Mouse (Mus musculus): ENCODE measurements around the gene Ecd. TPM values are rescaled to one million over a fixed set of nuclear protein-coding genes. Genes with fewer than 3 reads are reported as not detected.

Ecd gene
- polyA plus RNA-seq, 1 experiment from 2014 or later: 74.0 TPM

- Histone ChIP-seq H3K27me3 (ENCODE audit: control insufficient read depth, insufficient read depth, low read length) (no peaks in the 10 kb centered on the region), H3K27ac (replicated peaks; ENCODE audit: low read depth, low read length) (no peak overlapping the region), H3K4me2 (ENCODE audit: low read depth, severe bottlenecking) (no peak overlapping the region), H3K4me3 (ENCODE audit: low read depth, low read length) (no peak overlapping the region), H3K9me3 (ENCODE audit: control insufficient read depth, low read length) (no peaks in the 10 kb centered on the region), H3K36me3 (ENCODE audit: control insufficient read depth, insufficient read depth, low read length) (peaks cover 7% of the 10 kb centered on the region), H3K9ac (ENCODE audit: low read length) (no peak overlapping the region), H3K4me1 (ENCODE audit: control insufficient read depth, insufficient read depth, low read length) (0 out of 2 replicates have a peak, but pooled peaks cover 2% of the 10 kb centered on the region)
- ATAC-seq (ENCODE audit: insufficient number of reproducible peaks, low FRiP score, low TSS enrichment, low read depth) (no peak), DNase-seq (ENCODE audit: low spot score) (no peak)
- WGBS: 87% methylated on average over 9 of the region's 9 CpGs
Observed at GRCm38 (mm10) chr14:20345885-20346284, 2.0 kb downstream of the Ecd start.

DNA sequence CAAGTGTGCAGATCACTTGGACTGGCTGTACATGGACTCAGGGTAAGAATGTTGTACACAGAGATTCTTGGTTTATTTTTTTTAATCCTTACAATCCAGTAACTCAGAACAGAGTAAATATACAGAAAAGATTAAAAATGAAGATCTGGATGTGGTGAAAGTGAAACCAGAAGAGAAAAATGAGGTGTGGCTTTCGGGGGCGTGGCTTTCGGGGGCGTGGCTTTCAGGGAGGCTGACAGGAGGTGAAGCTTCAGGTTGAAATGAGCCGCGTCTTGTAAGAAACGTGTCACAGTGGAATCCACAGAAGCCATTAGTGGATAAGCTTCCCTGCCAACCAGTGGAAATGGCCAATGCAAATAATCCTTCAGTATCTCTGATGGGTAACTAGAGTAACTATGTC, 7.1 kb downstream of the Ecd start:
- Histone ChIP-seq H3K27ac (replicated peaks; ENCODE audit: low read depth, low read length) (no peak overlapping the region), H3K36me3 (ENCODE audit: control insufficient read depth, insufficient read depth, low read length) (peaks cover 16% of the 10 kb centered on the region), H3K4me2 (ENCODE audit: low read depth, severe bottlenecking) (no peak overlapping the region), H3K4me1 (ENCODE audit: control insufficient read depth, insufficient read depth, low read length) (no peaks in the 10 kb centered on the region), H3K9ac (ENCODE audit: low read length) (no peak overlapping the region), H3K4me3 (ENCODE audit: low read depth, low read length) (no peak overlapping the region), H3K27me3 (ENCODE audit: control insufficient read depth, insufficient read depth, low read length) (no peaks in the 10 kb centered on the region), H3K9me3 (ENCODE audit: control insufficient read depth, low read length) (no peaks in the 10 kb centered on the region)
- no peak for ATAC-seq (ENCODE audit: insufficient number of reproducible peaks, low FRiP score, low TSS enrichment, low read depth)
- 84% methylated on average over 7 of the region's 7 CpGs for WGBS
- DNase-seq (ENCODE audit: low spot score): no peak

- no peaks in the 10 kb centered on the region for H3K27me3 ChIP-seq (ENCODE audit: control insufficient read depth, insufficient read depth, low read length)
- ATAC-seq (ENCODE audit: insufficient number of reproducible peaks, low FRiP score, low TSS enrichment, low read depth) (no peak), DNase-seq (ENCODE audit: low spot score) (peak; percentile 30)
- 82% methylated on average over 8 of the region's 8 CpGs for WGBS
- no peak overlapping the region for H3K27ac ChIP-seq (replicated peaks; ENCODE audit: low read depth, low read length)
- H3K9me3 ChIP-seq (ENCODE audit: control insufficient read depth, low read length): no peaks in the 10 kb centered on the region
- H3K4me2 ChIP-seq (ENCODE audit: low read depth, severe bottlenecking): no peak overlapping the region
- H3K9ac ChIP-seq (ENCODE audit: low read length): no peak overlapping the region
- no peak overlapping the region for H3K4me3 ChIP-seq (ENCODE audit: low read depth, low read length)
- no peaks in the 10 kb centered on the region for H3K4me1 ChIP-seq (ENCODE audit: control insufficient read depth, insufficient read depth, low read length)
- H3K36me3 ChIP-seq (ENCODE audit: control insufficient read depth, insufficient read depth, low read length): peaks cover 20% of the 10 kb centered on the region
Observed at GRCm38 (mm10) chr14:20340149-20340548, 7.8 kb downstream of the Ecd start.

GRCm38 (mm10) chr14:20339415-20339814, 8.5 kb downstream of the Ecd start:
- Histone ChIP-seq H3K4me2 (ENCODE audit: low read depth, severe bottlenecking) (no peak overlapping the region), H3K27ac (replicated peaks; ENCODE audit: low read depth, low read length) (no peak overlapping the region), H3K4me3 (ENCODE audit: low read depth, low read length) (no peak overlapping the region), H3K4me1 (ENCODE audit: control insufficient read depth, insufficient read depth, low read length) (no peaks in the 10 kb centered on the region), H3K9ac (ENCODE audit: low read length) (no peak overlapping the region), H3K27me3 (ENCODE audit: control insufficient read depth, insufficient read depth, low read length) (no peaks in the 10 kb centered on the region), H3K9me3 (ENCODE audit: control insufficient read depth, low read length) (no peaks in the 10 kb centered on the region), H3K36me3 (ENCODE audit: control insufficient read depth, insufficient read depth, low read length) (peaks cover 19% of the 10 kb centered on the region)
- ATAC-seq (ENCODE audit: insufficient number of reproducible peaks, low FRiP score, low TSS enrichment, low read depth): no peak
- 97% methylated on average over 5 of the region's 5 CpGs for WGBS
- no peak for DNase-seq (ENCODE audit: low spot score)

- H3K4me3 ChIP-seq (ENCODE audit: low read depth, low read length): no peak overlapping the region
- H3K27ac ChIP-seq (replicated peaks; ENCODE audit: low read depth, low read length): no peak overlapping the region
- DNase-seq (ENCODE audit: low spot score) (no peak), ATAC-seq (ENCODE audit: insufficient number of reproducible peaks, low FRiP score, low TSS enrichment, low read depth) (no peak)
- H3K9me3 ChIP-seq (ENCODE audit: control insufficient read depth, low read length): no peaks in the 10 kb centered on the region
- no peak overlapping the region for H3K9ac ChIP-seq (ENCODE audit: low read length)
- H3K4me1 ChIP-seq (ENCODE audit: control insufficient read depth, insufficient read depth, low read length): no peaks in the 10 kb centered on the region
- no peaks in the 10 kb centered on the region for H3K27me3 ChIP-seq (ENCODE audit: control insufficient read depth, insufficient read depth, low read length)
- WGBS: 85% methylated on average over 4 of the region's 4 CpGs
- no peak overlapping the region for H3K4me2 ChIP-seq (ENCODE audit: low read depth, severe bottlenecking)
- peaks cover 12% of the 10 kb centered on the region for H3K36me3 ChIP-seq (ENCODE audit: control insufficient read depth, insufficient read depth, low read length)
Observed at GRCm38 (mm10) chr14:20331316-20331715, 16.6 kb downstream of the Ecd start.

- DNase-seq (ENCODE audit: low spot score): peak; percentile 48
- Histone ChIP-seq H3K27ac (replicated peaks; ENCODE audit: low read depth, low read length) (no peak overlapping the region), H3K4me1 (ENCODE audit: control insufficient read depth, insufficient read depth, low read length) (no peaks in the 10 kb centered on the region), H3K4me2 (ENCODE audit: low read depth, severe bottlenecking) (no peak overlapping the region), H3K4me3 (ENCODE audit: low read depth, low read length) (no peak overlapping the region), H3K36me3 (ENCODE audit: control insufficient read depth, insufficient read depth, low read length) (peaks cover 11% of the 10 kb centered on the region), H3K9ac (ENCODE audit: low read length) (no peak overlapping the region), H3K27me3 (ENCODE audit: control insufficient read depth, insufficient read depth, low read length) (no peaks in the 10 kb centered on the region), H3K9me3 (ENCODE audit: control insufficient read depth, low read length) (no peaks in the 10 kb centered on the region)
- WGBS: 77% methylated on average over 9 of the region's 9 CpGs
- ATAC-seq (ENCODE audit: insufficient number of reproducible peaks, low FRiP score, low TSS enrichment, low read depth): no peak
Observed at GRCm38 (mm10) chr14:20328474-20328873, 19.4 kb downstream of the Ecd start.

DNA sequence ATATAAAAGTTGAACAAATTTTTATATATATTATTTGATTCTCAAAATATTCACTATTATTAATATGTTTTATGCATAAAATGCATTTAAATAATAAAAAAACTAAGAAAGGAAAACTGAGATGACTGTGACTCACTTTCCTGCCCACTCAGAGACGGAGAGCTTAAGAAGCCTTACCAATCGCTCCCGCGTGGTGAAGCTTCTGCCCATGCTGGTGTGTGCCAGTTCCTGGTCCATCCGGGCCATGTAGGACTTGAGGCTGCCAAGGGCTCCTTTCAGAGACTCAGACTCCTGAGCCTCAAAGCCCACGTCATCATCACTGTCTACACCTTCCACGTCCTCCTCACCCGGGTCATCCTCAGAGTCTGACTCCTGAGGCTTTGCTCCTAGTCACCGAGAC, 23.7 kb downstream of the Ecd start:
- no peak overlapping the region for H3K27ac ChIP-seq (replicated peaks; ENCODE audit: low read depth, low read length)
- H3K4me1 ChIP-seq (ENCODE audit: control insufficient read depth, insufficient read depth, low read length): no peaks in the 10 kb centered on the region
- H3K4me2 ChIP-seq (ENCODE audit: low read depth, severe bottlenecking): no peak overlapping the region
- ATAC-seq (ENCODE audit: insufficient number of reproducible peaks, low FRiP score, low TSS enrichment, low read depth) (no peak), DNase-seq (ENCODE audit: low spot score) (no peak)
- 97% methylated on average over 9 of the region's 9 CpGs for WGBS
- H3K9me3 ChIP-seq (ENCODE audit: control insufficient read depth, low read length): no peaks in the 10 kb centered on the region
- no peak overlapping the region for H3K9ac ChIP-seq (ENCODE audit: low read length)
- H3K27me3 ChIP-seq (ENCODE audit: control insufficient read depth, insufficient read depth, low read length): no peaks in the 10 kb centered on the region
- no peak overlapping the region for H3K4me3 ChIP-seq (ENCODE audit: low read depth, low read length)
- H3K36me3 ChIP-seq (ENCODE audit: control insufficient read depth, insufficient read depth, low read length): peaks cover 18% of the 10 kb centered on the region

DNA sequence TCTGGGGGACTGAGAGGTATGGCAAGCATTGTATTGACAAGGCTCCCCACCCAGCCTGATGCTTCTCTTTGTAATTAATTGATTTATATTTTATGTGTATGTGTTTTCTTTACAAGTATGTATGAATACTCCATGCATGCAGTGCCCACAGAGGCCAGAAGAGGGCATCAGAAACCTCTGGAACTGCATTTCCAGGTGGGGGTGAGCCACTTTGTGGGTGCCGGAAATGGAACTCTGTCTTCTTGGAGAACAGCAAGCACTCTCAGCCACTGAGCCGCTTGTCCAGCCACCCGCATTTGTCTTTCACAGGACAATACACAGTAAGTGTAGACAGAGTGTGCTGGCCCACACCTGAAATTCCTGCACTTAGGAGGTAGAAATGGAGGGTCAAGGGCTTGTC, 28.5 kb downstream of the Ecd start:
- H3K4me1 ChIP-seq (ENCODE audit: control insufficient read depth, insufficient read depth, low read length): no peaks in the 10 kb centered on the region
- ATAC-seq (ENCODE audit: insufficient number of reproducible peaks, low FRiP score, low TSS enrichment, low read depth): no peak
- peaks cover 19% of the 10 kb centered on the region for H3K36me3 ChIP-seq (ENCODE audit: control insufficient read depth, insufficient read depth, low read length)
- H3K27me3 ChIP-seq (ENCODE audit: control insufficient read depth, insufficient read depth, low read length): no peaks in the 10 kb centered on the region
- WGBS: 80% methylated on average over 3 of the region's 3 CpGs
- no peak overlapping the region for H3K4me3 ChIP-seq (ENCODE audit: low read depth, low read length)
- H3K4me2 ChIP-seq (ENCODE audit: low read depth, severe bottlenecking): no peak overlapping the region
- H3K9ac ChIP-seq (ENCODE audit: low read length): no peak overlapping the region
- peak; percentile 71 for DNase-seq (ENCODE audit: low spot score)
- H3K9me3 ChIP-seq (ENCODE audit: control insufficient read depth, low read length): no peaks in the 10 kb centered on the region
- H3K27ac ChIP-seq (replicated peaks; ENCODE audit: low read depth, low read length): no peak overlapping the region

GRCm38 (mm10) chr14:20315137-20315536, 32.8 kb downstream of the Ecd start:
- Histone ChIP-seq H3K36me3 (ENCODE audit: control insufficient read depth, insufficient read depth, low read length) (peaks cover 8% of the 10 kb centered on the region; the same call in 1 of the 2 replicates), H3K27ac (replicated peaks; ENCODE audit: low read depth, low read length) (no peak overlapping the region), H3K9me3 (ENCODE audit: control insufficient read depth, low read length) (no peaks in the 10 kb centered on the region), H3K4me1 (ENCODE audit: control insufficient read depth, insufficient read depth, low read length) (no peaks in the 10 kb centered on the region), H3K9ac (ENCODE audit: low read length) (no peak overlapping the region), H3K4me3 (ENCODE audit: low read depth, low read length) (no peak overlapping the region), H3K4me2 (ENCODE audit: low read depth, severe bottlenecking) (no peak overlapping the region), H3K27me3 (ENCODE audit: control insufficient read depth, insufficient read depth, low read length) (no peaks in the 10 kb centered on the region)
- 50% methylated on average over 1 of the region's 1 CpGs for WGBS
- no peak for ATAC-seq (ENCODE audit: insufficient number of reproducible peaks, low FRiP score, low TSS enrichment, low read depth)
- DNase-seq (ENCODE audit: low spot score): no peak

All from limb, embryonic 11.5 days (tissue).